Mouse (Mus musculus) urinary bladder, adult 18-20 months (tissue): ENCODE results near the gene Vegfa.
A peak's percentile ranks its signal among the peaks of the same experiment; 100 is the strongest.

Experiments used
- DNase-seq, 2 experiments: peaks; one replicate each; pipeline ENCODE4 v3.0.0; 2022; ENCODE audit warnings: low spot score in 2 of 2, mixed read lengths in 2 of 2

The Vegfa gene

DNA sequence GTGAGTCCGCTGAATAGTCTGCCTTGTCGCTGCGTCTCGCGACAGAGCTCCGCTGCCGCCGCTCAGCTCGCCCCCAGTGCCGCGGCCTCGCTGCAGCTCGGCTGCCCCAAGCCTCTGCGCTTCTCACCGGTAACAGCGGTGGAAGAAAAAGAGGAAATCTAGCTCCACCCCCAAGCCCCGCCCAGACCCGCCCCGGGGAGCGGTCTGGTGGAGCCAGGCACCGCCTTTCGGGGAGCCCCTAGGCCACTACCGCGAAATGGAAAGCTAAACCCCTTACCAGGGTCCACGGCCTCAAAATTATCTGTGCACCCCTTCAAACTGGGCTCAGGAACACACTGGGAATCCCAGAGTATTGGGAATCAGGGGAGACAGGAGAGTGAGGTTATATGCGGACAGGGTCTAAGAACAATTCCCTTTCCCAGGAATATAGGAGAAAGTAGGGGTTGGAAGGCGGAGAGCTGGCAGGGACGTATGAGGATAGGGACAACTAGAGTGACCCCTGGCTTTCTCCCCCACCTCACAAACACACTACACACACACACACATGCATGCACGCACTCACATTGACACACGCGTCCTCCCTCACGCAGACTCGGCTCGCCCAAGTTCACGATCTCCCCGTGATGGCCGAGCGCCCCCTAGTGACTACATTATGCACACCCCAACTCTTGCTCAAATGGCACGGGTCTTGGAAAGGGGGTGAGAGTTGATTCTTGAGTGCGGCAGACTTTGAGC is at the start of gene Vegfa:
TSS of gene Vegfa (minus strand) at position 113 of the 735 bp plus-strand sequence.
- peak; percentile 87 to 93 for DNase-seq

DNA sequence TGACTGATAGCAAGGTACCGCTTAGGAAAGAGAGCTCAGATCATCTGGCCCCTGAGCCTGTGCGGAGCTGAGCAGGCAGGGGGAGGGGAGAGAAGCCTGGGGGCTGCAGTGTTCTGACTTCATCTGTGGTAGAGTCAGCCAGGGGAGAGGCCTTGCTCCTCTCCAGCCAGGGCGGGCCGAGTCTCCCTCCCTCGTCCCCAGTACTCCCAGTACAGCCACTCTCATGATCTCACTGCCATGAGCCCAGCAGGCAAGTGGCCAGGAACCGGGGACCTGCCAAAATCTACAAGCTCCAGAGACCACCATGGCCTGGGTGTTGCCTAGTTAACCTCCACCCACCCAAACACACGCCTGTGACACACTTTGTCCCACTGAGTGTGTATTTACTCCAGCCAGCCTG is 49.5 kb upstream of the Vegfa start:
- peak in 1 of 2 experiments; percentile 59 for DNase-seq

DNA sequence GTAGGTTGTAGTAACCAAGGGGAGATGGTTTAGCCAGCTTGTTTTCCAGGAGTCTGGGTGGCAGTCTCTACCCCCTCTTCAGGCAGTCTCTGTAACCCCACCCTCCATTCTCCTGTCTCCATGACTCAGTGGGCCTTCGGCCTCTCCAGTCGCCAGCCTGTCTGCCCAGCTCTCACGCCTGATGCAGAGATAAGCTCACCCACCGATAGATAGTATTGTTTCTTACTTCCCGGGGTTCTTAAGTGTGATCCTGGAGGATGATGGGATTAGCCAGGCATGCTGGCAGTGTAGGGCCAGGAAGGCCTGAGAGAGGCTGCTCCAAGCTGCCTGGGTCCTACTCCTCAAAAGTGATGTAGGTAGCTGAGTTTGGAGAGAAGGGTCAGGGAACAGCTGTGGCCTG is 48.9 kb upstream of the Vegfa start:
- DNase-seq, result no peak

DNA sequence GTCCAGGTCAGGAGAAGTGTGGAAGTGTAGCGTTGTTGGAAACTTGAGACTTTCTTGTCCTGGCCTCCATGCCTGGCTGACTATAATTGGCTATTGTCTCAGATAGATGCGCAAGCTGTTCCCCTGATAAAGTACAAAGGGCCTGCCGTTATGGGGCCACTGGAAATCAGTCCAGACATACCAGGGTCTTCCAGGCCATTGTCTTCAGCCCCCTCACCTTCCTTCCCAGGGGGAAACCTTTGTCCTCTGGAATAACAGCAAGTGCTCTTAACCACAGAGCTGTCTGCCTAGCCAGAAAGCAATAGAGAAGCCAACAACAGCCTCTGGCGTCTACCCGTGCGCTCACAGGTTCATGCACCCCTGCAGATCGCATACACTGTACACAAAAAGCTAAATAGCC is 48.2 kb upstream of the Vegfa start:
- DNase-seq, result no peak

DNA sequence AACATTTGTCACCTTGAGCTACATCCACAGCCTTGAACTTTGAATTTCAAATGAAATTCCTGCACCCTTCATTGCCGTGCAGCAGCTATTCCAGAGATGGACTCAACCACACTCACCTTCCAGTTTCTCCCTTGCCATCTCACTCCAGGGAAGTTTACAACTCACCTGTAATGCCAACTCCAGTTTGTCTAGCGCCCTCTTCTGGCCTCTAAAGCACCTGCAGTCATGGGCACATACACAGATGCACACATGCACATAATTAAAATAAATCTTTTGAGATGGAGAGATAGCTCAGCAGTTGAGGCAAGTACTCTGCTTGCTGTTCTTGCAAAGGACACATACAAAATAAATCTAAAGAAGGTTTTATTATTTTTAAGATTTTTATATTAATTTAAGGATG is 46.9 kb upstream of the Vegfa start:
- DNase-seq, result no peak

DNA sequence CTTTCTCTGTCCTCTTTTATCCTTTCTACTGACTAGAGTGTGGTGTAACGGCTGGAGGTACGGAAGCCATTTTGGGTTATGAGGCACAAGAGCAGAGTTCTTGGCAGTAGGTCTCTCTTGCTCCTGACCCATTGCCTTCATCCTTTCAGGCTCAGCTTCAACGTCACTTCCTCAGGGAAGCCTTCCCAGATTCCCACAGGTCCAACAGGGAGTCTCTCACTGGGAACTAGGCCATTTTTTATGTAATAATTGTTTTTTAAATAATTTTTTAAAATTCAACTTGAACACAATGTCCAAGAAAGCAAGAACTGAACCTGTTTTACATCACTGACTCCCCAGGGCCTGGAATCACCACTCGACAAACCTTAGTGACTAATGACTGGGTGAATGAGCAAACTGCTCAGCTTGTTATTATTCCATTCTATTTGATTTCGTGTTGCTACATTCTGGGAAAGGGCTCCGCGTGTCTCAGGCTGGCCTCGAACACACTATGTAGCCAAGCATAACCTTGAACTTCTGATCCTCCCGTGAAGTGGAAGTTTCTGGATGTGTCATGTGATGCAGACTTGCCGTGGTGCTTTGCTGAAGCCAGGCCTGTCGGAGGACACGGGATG is 45.9 kb upstream of the Vegfa start:
- DNase-seq, result no peak

DNA sequence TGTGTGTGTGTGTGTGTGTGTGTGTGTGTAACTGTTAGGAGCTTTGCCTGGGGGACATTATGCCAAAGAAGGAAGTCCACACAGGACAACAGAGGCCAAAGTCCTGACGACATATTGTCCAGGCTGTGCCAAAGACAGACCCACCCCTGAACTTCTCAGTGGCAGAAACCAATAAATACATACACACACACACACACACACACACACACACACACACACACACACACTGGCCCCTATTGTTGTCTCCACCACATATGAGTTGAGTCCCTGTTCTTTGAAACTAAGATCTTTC is 44.0 kb upstream of the Vegfa start:
- DNase-seq, result no peak

DNA sequence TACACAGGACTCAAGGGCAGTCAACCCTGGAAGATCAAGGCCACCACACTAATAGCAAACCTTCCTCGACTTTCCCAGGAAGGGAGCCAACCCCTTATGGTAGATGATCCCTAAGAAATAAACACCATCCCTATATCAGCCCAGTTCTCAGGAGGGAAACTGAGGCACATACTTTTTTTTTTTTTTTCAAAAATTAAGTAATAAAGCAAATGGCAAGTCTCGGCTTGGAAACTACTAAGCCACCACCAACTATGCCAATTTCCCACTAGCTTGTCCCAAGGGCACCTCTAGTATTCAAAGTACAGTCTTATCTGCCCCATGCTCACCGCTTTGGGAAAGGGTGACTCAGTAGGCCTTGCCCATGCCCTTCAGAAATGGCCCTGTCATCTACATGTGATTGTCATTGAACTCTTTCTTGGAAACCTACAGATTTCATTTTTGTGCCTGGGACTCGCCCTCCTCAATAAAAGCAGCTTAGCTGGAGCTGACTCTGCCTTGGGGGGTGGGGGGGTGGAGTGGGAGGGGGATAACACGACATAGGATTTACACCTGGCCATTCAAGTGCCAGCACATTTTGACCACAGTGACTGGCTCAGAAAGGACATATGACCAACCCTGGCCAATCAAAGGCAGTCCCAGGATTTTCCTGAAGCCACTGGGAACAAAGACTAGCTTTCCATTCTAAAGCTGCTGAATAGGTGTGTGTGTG is 43.5 kb upstream of the Vegfa start:
- DNase-seq, result no peak

DNA sequence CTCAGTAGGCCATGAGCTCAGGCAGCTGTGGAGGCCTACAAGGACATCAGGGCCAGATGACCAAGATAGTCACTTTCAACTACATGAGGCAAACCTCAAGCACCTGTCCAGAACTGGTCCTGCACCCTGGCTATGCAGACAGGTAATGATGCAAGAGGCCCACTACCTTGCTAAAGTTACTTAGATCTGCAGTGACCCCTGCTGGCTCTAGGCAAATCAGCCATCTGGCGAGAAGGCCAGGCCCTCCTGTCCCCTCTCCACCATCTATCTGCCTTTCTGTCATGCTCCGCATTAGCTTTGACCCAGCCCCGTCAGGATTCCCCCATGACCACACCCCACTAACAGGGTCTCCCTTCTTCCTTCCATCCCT is 42.9 kb upstream of the Vegfa start:
- DNase-seq, result peak; percentile 43 to 57

DNA sequence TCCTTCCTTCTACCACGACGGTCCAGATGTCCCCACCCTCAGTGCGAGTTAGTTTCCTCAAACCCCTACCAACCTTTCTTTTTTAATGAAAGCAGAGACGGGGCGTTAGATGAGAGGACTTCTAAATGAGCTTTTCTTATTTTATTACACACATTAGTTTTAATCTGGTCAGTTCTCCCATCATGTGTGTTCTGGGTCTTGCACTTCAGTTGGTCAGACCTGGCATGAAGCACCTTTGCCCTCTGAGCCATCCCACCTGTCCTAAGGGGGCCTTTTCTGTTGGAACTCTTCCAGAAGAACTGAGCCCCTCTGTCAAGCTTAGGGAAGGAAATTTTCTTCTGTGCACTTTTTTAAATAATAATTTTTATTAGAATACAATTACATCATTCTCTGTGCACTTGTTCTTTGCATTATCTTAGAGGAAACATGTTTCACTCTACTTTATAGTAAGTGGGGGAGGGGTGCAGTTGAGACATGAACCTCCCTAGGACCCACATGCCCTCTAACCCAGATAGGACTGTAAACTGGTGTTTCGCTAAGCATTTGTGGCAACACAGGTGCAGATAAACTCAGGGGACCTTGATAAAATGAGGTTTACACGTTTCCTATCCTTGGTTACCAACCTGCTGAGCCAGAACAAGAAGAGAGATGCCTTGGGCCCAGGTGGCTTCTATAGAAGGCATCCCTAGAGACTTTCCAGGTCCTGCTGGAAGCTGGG is 42.4 kb upstream of the Vegfa start:
- no peak for DNase-seq

DNA sequence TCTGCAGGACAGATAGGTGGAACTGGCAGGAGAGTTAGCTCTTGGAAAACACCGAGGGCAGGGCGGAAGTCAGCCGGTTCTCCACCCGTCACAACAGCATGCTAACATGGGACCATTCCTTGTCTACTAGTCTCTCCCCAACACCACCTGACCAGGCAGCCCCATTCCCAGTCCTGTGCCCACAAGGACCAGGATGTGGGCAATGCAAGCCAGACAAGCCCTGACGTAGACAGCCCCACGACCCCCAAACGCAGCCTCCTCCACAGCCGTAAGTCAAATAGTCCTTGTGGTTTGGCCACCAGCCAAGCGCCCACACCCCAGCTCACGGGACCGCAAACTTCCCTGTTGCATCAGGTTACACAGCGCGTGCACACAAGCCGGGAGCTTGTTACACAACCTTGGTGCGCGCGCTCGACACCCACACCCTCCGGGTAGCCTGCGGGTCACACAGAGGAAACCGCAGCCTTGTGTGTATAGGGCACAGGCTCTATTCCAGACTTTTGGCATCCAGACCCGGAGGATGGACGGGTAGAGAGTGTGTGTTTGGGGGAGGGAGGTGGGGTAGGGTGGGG is 41.6 kb upstream of the Vegfa start:
- DNase-seq, result peak; percentile 91 to 94

DNA sequence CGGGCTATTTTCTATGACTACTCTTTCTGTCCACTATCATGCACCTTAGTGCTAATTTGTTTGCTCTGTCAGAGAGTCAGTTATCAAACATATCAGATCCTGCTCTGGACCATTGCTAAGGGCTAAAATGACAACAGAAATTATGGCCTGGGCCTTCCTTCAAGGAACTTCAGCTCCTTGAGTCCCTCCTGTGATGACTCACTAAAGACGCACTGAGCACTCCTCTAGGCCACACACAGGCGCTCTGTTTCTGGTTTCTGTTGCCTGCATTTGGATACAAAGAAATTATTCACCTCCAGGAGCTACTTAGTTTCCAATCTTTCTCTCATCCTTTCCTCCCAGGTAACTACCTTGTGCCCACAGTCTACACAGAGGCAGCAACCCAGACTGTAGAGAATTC is 39.4 kb upstream of the Vegfa start:
- no peak for DNase-seq

DNA sequence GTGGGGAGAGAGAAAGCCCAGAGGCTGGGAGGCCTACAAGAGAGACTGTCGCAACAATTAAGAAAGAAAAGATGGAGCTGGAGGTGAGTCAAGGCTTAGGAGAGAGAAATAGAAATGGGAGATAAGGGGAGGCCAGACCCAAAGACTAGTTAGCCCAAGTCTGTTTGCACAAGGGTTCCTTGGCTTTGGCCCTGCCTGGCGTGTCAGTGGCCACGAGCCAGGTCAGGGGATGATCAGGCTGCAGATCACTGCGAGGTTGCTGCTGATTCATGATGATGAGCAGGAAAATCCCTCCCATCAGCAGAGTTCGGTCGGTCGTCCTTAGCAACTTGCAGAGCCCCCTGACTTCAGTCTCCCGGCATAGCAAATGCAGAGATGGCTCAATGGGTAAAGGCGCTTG is 37.9 kb upstream of the Vegfa start:
- DNase-seq, result peak in 1 of 2 experiments; percentile 51

DNA sequence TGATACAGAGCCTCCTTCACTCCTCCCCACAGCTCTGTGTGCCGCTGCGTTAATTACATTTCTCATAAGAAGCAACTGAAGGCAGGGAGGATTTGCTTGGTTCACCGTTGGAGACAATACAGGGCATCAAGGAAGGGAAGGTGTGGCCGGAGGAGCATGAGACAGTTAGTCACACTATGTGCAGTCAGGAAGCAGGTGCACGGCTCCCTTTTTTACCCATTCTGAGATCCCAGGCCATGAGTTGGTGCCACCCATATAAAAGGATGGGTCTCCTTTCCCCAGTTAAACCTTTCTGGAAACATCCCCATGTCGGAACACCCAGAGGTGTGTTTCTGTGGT is 31.8 kb upstream of the Vegfa start:
- no peak for DNase-seq

DNA sequence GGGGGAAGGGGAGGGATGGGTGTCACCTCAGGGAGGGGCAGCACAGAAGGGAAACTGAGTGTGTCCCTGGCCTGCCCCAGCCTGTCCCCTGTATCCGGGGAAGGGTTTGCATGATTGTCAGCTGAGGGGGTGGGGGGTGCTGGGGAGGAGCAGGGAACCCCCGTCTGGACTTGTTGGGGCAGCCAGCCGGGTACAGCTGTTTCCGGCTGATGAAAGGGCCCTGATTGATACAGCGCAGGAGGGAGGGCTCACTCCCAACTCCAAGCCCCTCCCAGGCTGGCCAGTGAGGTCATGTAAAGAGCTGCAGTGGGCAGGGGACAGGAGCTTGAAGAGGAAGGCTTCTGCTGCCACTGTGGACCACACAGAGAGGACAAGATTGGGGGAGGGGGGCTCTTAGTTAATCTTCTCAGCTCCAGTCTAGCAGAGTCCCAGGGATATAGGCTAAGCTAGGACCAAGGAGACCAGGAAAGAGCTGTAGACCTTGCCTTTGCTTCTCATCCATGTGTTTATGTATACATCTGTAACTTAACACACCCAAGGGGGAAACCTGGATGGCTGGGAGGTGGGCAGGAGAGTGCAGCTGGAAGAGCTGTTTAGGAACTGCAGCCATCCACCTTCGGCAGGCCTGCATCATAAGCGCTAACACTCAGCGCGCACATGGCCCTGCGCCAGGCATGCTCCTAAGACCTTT is 31.3 kb upstream of the Vegfa start:
- peak; percentile 50 to 62 for DNase-seq

DNA sequence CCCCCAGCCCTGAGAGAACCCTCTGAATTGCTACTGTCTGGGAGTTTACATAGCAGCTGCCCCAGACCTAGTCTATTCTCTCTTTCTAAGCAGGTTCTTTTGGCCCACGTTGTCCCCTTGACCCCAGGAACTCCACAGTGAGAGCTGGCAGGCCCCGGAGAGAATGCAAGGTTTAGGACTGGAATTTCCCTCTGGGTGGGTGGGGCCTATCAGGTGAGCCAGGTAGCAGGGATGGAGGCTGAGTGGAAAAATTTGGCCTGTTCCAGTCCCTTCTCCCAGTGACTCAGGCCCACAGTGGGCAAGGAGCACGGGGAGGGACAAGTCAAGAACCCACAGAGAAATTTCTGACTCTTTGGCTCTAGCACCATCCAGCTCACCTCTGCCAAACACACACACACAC is 28.1 kb upstream of the Vegfa start:
- DNase-seq, result no peak

DNA sequence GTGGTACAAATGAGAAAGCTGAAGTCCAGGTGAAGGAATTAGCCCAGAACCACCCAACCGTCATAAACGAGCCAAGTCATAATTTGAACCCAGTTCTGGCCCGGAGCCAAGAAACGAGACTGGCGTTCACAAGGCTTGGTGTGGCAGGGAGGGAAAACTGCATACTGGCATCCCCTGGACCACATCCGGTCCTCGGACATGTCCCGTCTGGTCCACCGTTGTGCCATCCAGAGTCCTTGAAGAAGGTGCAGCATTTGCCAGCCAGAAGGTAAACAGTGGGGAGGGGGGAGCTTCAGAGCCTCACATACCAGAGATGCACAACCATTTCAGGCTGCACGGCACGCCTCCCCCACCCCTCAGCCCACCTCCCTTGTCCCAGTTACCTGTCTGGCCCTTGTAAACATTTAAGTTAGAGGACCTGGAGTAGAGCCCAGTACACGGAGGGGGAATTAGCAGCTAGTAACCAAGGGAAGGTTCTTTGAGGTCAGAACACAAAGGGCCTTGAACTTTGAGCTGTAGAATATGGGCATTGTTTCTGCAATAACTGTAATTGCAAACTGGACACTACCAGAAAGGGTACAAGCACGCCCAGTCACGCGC is 27.2 kb upstream of the Vegfa start:
- peak; percentile 62 to 82 for DNase-seq

DNA sequence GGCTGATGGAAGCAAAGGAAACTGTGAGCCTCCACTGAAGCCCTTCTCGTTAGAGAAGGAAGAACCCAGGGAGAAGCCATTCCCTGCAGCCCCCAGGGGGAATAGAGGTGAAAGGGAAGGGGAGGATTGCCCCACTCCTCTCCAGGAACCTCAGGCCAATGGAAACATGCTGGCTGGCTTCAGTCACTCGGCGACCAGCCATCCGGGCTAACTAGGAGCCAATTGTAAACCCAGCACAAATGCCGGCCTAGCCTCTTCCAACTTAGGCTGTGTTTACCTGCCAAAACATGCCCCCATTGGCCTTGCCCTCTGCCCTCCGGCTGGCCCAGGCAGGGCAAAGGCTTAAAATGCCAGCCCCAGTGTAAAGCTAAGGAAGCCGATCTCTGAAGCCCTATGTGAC is 24.1 kb upstream of the Vegfa start:
- no peak for DNase-seq

DNA sequence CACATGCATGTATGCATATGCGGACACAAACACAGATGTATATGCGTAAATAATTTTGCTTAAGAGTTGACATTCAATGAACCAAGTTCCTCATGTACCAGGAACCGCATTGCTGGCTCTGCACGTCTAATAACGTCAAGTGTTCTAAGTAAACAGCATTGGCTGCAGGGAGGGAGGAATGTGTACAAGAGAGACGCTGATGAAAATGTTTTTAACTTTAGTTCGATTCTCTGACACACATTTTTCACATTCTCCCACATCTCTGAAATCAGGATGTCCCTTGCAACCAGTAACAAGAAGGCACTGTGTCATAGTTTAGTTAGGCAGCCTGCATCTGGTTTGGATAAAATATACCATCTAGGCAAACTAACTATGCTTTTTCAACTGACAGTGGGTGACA is 23.6 kb upstream of the Vegfa start:
- no peak for DNase-seq

DNA sequence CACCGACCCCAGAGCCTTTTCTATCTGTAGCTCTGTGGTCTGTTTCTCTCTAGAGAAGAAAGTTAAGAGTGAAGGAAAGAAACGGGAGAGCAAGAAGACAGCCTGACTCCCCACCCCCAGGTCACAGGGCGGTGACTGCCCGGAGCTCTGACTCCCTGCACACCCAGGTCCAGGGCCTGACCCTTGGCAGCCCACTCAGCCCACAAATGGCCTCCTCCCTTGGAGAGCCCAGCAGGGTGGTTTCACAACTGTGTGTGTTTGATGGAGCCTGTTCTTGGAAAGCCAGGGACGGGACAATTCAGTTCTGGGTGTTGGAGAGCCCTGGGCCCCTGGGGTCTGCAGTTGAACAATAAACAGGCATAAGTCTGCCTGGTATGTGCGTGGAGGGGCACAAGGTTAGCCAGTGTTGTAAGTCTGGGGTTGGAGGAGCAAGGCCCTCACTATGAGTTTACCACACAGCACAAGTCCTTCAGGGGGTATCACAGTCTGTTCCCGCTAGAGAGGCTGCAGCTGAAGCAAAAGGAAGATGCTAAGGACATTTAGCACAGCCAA is 21.2 kb upstream of the Vegfa start:
- DNase-seq, result peak in 1 of 2 experiments; percentile 54

DNA sequence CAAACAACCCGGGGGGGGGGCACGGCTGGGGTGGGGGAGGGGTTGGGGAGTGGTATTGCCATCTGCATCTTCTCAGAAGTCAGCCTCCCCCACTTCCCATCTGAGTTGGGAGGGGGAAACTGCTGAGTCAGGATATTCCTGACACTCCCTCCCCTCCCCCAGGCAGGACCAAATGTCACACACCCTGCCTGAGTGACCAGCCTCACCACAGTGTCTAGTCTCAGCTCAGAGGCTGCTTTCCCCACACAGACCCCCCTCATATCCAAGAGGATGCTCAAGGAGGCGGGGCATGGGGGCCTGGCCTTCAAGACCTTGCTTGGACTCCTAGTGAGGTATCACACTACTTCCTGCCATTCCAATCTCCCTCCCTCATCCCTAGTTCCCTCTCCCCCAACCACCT is 20.0 kb upstream of the Vegfa start:
- DNase-seq, result no peak
